Mouse (Mus musculus) right cerebral cortex, postnatal 14 days (tissue): ENCODE results near the gene Tbx6.

Source experiments
- DNase-seq: peaks from one replicate; pipeline ENCODE4 v3.0.0; 2022

Tbx6 gene

GRCm38 (mm10) chr7:126821835-126822511 lies 40.7 kb downstream of the Tbx6 start:
- DNase-seq, result peak; percentile 83

- DNase-seq, result no peak
Observed at GRCm38 (mm10) chr7:126822741-126823140, 41.5 kb downstream of the Tbx6 start.

GRCm38 (mm10) chr7:126823202-126823711 lies 42.0 kb downstream of the Tbx6 start:
- peak; percentile 50 for DNase-seq

- no peak for DNase-seq
Observed at GRCm38 (mm10) chr7:126823940-126824339, 42.7 kb downstream of the Tbx6 start.

GRCm38 (mm10) chr7:126825403-126825802 lies 44.1 kb downstream of the Tbx6 start:
- DNase-seq, result no peak

GRCm38 (mm10) chr7:126825952-126826351 lies 44.7 kb downstream of the Tbx6 start:
- DNase-seq, result no peak

- DNase-seq, result no peak
Observed at GRCm38 (mm10) chr7:126831539-126831938, 50.3 kb downstream of the Tbx6 start, which contains the start of gene 4930451I11Rik. Gene 4930451I11Rik, minus strand, starts transcription at chr7:126831639.

- DNase-seq, result peak; percentile 82
Observed at GRCm38 (mm10) chr7:126832036-126832598, 50.8 kb downstream of the Tbx6 start.

GRCm38 (mm10) chr7:126833294-126833693 lies 52.0 kb downstream of the Tbx6 start:
- no peak for DNase-seq
